Mouse (Mus musculus): Measurements from ENCODE around the gene Uhrf1bp1l.

Uhrf1bp1l gene

GRCm38 (mm10) chr10:89855251-89855875 is 110.6 kb downstream of the Uhrf1bp1l start:
- no peak for DNase-seq

GRCm38 (mm10) chr10:89856286-89856685 is 111.5 kb downstream of the Uhrf1bp1l start:
- no peak for DNase-seq

- no peak for DNase-seq
Measured at GRCm38 (mm10) chr10:89868211-89868610, 123.4 kb downstream of the Uhrf1bp1l start.

GRCm38 (mm10) chr10:89868836-89869235 is 124.0 kb downstream of the Uhrf1bp1l start:
- no peak for DNase-seq
